Mouse (Mus musculus): ENCODE measurements around the gene Tcf20. TPM values are rescaled to one million over a fixed set of nuclear protein-coding genes. Genes with fewer than 3 reads are reported as not detected.

The Tcf20 gene
- total RNA-seq, 2 experiments from 2014 or later, result 231 to 245 TPM

DNA sequence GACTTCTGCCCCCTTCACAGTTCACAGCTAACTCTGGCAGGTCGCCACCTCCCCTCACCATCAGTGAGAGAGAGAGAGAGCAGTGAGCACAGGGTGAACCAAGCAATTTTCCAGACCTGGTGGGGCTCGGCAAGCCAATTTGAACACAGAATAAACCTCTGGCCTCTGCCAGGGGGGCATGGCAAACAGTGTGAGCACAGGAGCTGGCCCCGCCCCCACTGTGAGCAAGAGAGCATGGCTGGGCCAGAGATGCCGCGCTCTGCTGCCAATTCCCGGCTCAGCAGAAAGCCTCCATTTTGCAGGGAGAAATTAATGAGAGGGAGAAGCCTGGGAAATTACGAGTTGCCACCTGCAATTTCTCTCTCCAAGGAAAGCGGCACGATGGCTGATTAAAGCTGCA lies 58.1 kb downstream of the Tcf20 start:
- DNase-seq (ENCODE audit: extremely low spot score in 1 of 2, low spot score in 2 of 2), result no peak
- H3K27ac ChIP-seq, result no peak overlapping the region
- intact Hi-C loops (cut with DNase I), result no loop called here
- no peak overlapping the region for H3K4me3 ChIP-seq
- no peak for TF ChIP-seq CTCF (IDR thresholded peaks at IDR 0.05)

DNA sequence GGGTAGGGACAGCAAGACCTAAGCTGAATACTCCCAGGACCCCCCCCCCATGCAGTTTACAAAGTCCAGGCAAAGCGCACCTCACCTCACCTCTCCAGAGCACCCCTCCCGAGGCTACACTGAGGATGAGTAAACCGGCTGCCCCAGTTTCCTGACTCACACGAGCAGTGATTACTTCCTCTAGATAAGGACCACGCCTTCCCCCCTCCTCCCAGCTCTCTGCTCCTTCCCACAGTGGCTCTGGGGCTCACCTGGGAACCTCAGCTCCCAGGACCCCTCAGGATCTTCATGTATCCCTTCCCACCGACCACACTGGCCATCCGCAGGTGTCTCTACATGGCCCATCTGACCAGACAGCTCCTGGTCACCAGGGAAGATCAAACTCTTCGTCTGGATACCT lies 58.8 kb downstream of the Tcf20 start:
- no peak for TF ChIP-seq CTCF (IDR thresholded peaks at IDR 0.05)
- Histone ChIP-seq H3K4me3 (no peak overlapping the region), H3K27ac (no peak overlapping the region)
- intact Hi-C loops (cut with DNase I), result no loop called here
- DNase-seq (ENCODE audit: extremely low spot score in 1 of 2, low spot score in 2 of 2), result no peak

GRCm38 (mm10) chr15:82928023-82928422 lies 59.6 kb downstream of the Tcf20 start:
- Histone ChIP-seq H3K27ac (no peak overlapping the region), H3K4me3 (no peak overlapping the region)
- no peak for DNase-seq (ENCODE audit: extremely low spot score in 1 of 2, low spot score in 2 of 2)
- no peak for TF ChIP-seq CTCF (IDR thresholded peaks at IDR 0.05)
- intact Hi-C loops (cut with DNase I), result no loop called here

DNA sequence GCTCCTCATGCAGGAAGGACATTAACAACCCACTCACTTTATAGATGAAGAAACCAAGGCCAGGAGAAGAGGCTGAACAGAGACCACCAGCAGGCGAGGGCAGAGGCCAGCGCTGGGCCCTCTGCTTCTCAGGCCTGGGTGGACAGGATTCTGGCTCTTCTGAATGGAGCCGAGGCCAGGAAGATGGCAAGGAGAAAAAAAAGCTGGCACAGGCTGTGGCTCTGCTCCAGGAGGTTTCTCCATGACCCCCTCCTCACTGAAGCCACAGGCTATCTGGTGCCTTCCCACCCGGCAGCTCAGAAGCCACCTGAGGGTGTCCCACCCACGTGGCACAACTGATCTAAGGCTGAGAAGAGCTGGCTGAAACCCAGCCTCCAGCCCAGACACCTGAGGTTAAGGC lies 60.6 kb downstream of the Tcf20 start:
- intact Hi-C loops (cut with DNase I), result no loop called here
- H3K4me3 ChIP-seq, result no peak overlapping the region
- no peak for DNase-seq (ENCODE audit: extremely low spot score in 1 of 2, low spot score in 2 of 2)
- TF ChIP-seq CTCF (IDR thresholded peaks at IDR 0.05), result no peak
- H3K27ac ChIP-seq, result no peak overlapping the region

DNA sequence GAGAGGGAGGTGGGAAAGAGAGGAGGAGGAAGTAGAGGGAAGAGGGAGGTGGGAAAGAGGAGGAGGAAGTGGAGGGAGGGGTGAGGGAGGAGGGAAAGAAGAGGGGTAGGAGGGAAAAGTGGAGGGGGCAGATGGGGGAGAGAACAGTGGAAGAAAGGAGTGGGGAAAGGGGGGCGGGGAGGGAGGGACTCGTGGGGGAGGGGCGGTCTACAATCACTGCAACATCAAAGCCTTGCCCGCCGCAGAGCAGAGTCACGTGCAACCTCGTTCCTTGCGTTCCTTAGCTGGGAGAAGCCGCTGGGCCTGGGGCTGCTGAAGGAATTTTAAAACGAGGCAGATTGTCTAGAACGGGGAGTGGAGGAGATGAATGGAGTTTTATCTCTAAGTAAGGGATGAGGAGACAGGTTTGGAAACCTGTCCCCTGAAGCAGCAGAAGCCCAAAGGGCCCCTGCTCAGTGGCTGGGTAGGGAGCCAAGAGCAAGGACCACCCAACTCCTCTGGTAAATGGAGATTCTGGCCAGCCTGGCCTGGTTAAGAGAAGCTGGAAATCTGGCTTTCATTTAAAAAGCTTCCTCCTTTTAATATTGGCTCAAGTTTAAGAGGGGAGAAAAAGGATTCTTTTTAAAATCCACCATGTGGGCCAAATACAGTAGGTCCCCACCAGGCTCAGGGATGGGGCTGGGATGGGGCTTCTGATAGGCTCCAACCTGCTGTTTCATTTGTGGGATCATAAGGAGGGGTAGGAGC lies 62.8 kb downstream of the Tcf20 start:
- TF ChIP-seq CTCF (IDR thresholded peaks at IDR 0.05), result no peak
- H3K27ac ChIP-seq, result no peak overlapping the region
- DNase-seq (ENCODE audit: extremely low spot score in 1 of 2, low spot score in 2 of 2), result no peak
- intact Hi-C loops (cut with DNase I), result no loop called here
- H3K4me3 ChIP-seq, result no peak overlapping the region

GRCm38 (mm10) chr15:82923531-82923930 lies 64.1 kb downstream of the Tcf20 start:
- intact Hi-C loops (cut with DNase I), result no loop called here

GRCm38 (mm10) chr15:82922755-82923154 lies 64.9 kb downstream of the Tcf20 start:
- intact Hi-C loops (cut with DNase I), result no loop called here
- DNase-seq (ENCODE audit: extremely low spot score in 1 of 2, low spot score in 2 of 2), result no peak
- Histone ChIP-seq H3K4me3 (no peak overlapping the region), H3K27ac (no peak overlapping the region)
- TF ChIP-seq CTCF (IDR thresholded peaks at IDR 0.05), result peak; percentile 34

More at GRCm38 (mm10) chr15:82923531-82923930, 64.1 kb downstream of the Tcf20 start:
- Histone ChIP-seq H3K27ac (no peak overlapping the region), H3K4me3 (no peak overlapping the region)
- no peak for DNase-seq (ENCODE audit: extremely low spot score in 1 of 2, low spot score in 2 of 2)
- TF ChIP-seq CTCF (IDR thresholded peaks at IDR 0.05), result no peak

- intact Hi-C loops (cut with DNase I), result no loop called here
- DNase-seq (ENCODE audit: extremely low spot score in 1 of 2, low spot score in 2 of 2), result peak; percentile 82 to 83
- H3K4me3 ChIP-seq, result no peak overlapping the region
- no peak for TF ChIP-seq CTCF (IDR thresholded peaks at IDR 0.05)
- no peak overlapping the region for H3K27ac ChIP-seq
Measured at GRCm38 (mm10) chr15:82922052-82922451, 65.6 kb downstream of the Tcf20 start.

DNA sequence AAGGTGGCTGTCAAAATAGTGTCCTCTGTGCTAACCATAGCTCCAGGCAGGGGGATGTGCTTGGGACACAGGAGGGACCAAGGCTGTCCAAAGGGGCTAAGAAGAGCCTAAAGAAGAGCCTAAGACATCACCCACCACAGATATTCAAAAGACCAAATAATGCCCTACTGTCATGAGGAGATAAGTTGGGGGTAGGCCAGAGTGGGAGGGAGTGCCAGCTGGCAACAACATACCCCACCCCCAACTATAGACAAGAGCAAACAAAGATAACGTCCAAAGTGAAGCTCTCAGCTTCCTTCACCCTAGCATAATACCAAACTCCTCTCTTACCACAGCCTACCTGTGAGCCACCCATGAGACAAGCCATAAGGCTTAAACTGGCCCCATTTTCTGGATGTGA lies 66.1 kb downstream of the Tcf20 start:
- Histone ChIP-seq H3K27ac (no peak overlapping the region), H3K4me3 (no peak overlapping the region)
- TF ChIP-seq CTCF (IDR thresholded peaks at IDR 0.05), result no peak
- intact Hi-C loops (cut with DNase I), result no loop called here
- no peak for DNase-seq (ENCODE audit: extremely low spot score in 1 of 2, low spot score in 2 of 2)

DNA sequence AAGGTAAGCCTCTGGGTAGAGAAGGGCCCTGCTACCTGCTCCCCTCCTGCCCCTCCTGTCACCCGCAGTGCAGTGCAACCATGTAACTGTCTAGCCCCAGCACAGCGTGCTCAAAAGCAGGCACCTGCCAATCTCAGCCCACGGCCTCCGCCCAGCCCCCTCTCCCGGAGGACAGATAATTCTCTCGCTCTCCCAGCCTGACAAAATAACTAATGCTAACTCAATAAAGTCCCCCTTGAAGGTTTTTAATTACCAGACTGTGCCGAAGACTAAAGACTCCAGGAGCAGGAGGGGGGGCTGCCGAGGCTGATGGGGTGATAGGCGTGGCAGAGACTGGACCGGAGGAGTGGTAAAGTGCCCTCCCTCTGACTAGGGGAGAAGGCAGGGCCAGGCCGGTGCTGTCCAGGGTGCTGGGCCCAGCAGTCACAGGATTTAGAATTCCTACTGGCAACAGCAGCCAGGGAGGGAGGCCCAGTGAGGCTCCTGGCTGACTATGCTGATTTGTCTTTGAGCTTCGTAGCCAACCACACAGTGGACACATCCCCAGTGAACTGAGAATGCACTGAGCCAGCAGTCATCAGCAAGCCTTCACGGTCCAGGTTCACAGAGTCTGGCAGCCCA lies 66.7 kb downstream of the Tcf20 start:
- intact Hi-C loops (cut with DNase I), result no loop called here
- Histone ChIP-seq H3K4me3 (no peak overlapping the region), H3K27ac (no peak overlapping the region)
- DNase-seq (ENCODE audit: extremely low spot score in 1 of 2, low spot score in 2 of 2), result no peak
- no peak for TF ChIP-seq CTCF (IDR thresholded peaks at IDR 0.05)

DNA sequence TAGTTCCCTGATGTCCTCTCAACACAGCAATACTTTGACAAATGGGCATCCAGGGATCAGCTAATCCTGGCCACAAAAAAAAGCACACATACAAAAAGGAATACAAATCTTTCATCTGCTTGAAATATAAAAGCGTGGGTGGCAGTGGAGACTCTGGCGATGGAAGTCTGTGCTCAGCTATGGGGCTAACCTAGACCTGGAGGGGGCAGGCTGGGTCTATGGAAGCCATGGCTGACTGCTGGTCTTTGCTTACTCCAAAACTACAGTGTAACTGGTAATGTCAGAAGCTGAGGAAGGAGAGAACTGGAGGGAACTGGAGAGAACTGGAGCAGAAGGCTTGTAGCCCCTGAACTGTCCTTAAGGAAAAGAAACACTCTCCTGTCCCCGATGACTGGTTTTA lies 69.7 kb downstream of the Tcf20 start:
- H3K27ac ChIP-seq, result peak overlapping the region; percentile 57; the same call in 1 of the 2 replicates
- intact Hi-C loops (cut with DNase I), result no loop called here

DNA sequence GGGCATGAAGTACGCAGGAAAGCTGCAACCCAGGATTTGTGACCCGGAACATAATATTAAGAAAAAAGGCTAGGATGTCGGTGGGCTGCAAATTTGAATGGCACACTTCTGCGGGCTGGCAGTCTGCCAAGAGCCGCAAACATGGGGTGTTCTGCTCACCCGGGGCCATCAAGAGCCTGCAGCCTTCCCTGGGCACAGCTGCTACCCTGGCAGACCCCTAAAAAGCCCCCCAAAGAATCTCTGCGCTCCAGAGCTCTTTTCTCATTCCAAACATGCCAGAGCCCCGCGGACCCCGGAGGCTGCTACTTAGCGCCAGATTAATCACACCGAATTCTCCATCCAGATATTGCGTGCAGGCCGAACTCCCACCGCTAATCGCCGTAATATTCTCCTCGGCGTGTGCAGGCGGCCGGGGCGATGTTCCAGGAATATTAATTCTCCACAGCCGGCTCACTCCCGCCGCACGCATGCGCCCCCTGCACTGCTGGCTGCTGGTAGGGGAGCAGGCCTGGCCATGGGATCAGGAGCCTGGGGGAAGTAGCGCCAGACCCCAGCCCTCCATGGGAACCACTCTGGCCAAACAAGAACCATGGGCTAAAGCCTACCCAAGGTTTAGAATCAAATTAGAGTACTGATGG lies 70.3 kb downstream of the Tcf20 start:
- peak overlapping the region; percentile 28 for H3K4me3 ChIP-seq
- intact Hi-C loops (cut with DNase I), result no loop called here

More for the DNA sequence above, 69.7 kb downstream of the Tcf20 start:
- no peak; the same call in none of the 2 replicates for TF ChIP-seq CTCF (IDR thresholded peaks at IDR 0.05)
- DNase-seq (ENCODE audit: extremely low spot score in 1 of 2, low spot score in 2 of 2), result no peak
- H3K4me3 ChIP-seq, result no peak overlapping the region; the same call in 1 of the 2 replicates

More for the DNA sequence above, 70.3 kb downstream of the Tcf20 start:
- DNase-seq (ENCODE audit: extremely low spot score in 1 of 2, low spot score in 2 of 2), result peak; percentile 72 to 76
- H3K27ac ChIP-seq, result peak overlapping the region; percentile 57
- peak; percentile 6 for TF ChIP-seq CTCF (IDR thresholded peaks at IDR 0.05)

Data from left cerebral cortex, adult 2 months (tissue).